Mouse (Mus musculus): ENCODE measurements around the gene Msmo1. TPM values are rescaled to one million over a fixed set of nuclear protein-coding genes. Genes with fewer than 3 reads are reported as not detected.
A peak's percentile ranks its signal among the peaks of the same experiment; 100 is the strongest.

Msmo1 gene
- polyA plus RNA-seq (2014; fragmentation: Nextera tagmentation; extraction: Ambion mirVana), result 180 and 213 TPM in 2 replicates

DNA sequence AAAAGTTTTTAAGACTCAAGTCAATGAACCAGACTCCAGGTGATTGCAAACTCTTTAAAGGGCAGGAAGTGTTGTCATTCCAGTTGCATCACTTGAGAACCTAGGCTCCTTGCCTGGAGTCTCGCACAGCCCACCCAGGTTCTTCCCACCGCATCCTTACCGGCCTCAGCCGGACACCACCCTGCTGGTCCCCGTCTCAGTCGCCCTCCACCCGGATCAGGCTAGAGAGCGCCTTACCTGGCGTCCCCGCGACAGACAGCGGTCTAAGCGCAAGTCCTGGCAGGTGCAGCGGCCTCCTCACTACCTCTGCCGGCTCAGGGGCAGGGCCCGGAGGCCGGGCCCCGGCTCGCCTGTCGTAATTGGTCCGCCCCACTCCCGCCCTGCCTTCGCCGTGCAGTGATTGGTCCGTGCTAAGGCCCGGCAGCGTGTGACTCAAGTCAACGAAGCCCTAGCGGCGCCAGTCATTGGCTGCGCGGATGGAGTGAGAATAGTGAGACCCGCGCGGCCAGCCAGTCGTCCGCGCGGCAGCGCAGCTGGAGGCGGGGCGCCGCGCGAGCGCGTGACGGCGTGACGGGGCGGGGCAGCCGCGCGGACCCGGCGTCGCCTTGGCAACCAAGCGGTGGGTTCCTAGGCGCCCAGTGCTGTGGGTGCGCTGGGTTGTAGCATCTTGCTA is at the start of gene Msmo1:
TSS of gene Msmo1 (minus strand) at position 522 of the 673 bp plus-strand sequence.
- ATAC-seq (ENCODE audit: low FRiP score) (peak; percentile 100), DNase-seq (ENCODE audit: low spot score) (peak; percentile 97)
- Histone ChIP-seq H3K4me1 (replicated peaks; ENCODE audit: control insufficient read depth, insufficient read depth, low read length) (peaks cover 24% of the 10 kb centered on the region), H3K4me3 (replicated peaks; ENCODE audit: low read length) (peak within 1 kb of the TSS; percentile 87), H3K36me3 (replicated peaks; ENCODE audit: control insufficient read depth, insufficient read depth) (peaks cover 23% of the 10 kb centered on the region), H3K9me3 (ENCODE audit: control insufficient read depth, low read length) (no peaks in the 10 kb centered on the region), H3K4me2 (replicated peaks) (peak within 1 kb of the TSS; percentile 65), H3K27ac (peak within 1 kb of the TSS; percentile 93), H3K9ac (peak within 1 kb of the TSS; percentile 80), H3K27me3 (ENCODE audit: control insufficient read depth, insufficient read depth, low read length) (no peaks in the 10 kb centered on the region)
- WGBS, result under 1% methylated on average over 60 of the region's 60 CpGs

DNA sequence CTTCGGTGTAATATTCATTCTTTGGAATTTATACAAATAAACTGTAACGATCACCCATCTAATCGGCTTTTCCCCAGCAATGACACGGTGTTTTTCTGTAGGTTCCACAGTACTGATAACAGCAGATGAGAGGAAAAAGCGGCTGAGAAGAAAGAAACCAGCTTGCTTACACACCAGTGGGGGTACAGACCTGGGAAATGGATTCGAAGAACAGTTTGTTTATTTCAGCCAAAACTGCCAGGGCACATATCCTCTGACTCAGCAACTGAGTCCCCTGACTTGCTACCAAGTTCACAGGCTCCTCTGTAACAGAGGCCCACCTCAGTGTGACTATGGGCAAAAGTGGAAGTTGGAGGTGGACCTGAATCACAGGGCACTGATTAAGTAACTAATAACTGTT is 48.4 kb upstream of the Msmo1 start:
- Histone ChIP-seq H3K27ac (no peak overlapping the region), H3K9ac (no peak overlapping the region), H3K4me2 (replicated peaks) (no peak overlapping the region), H3K4me3 (replicated peaks; ENCODE audit: low read length) (no peak overlapping the region), H3K27me3 (ENCODE audit: control insufficient read depth, insufficient read depth, low read length) (no peaks in the 10 kb centered on the region), H3K4me1 (replicated peaks; ENCODE audit: control insufficient read depth, insufficient read depth, low read length) (no peaks in the 10 kb centered on the region), H3K9me3 (ENCODE audit: control insufficient read depth, low read length) (no peaks in the 10 kb centered on the region), H3K36me3 (replicated peaks; ENCODE audit: control insufficient read depth, insufficient read depth) (no peaks in the 10 kb centered on the region; the same call in 1 of the 2 replicates)
- WGBS, result 79% methylated on average over 6 of the region's 6 CpGs
- ATAC-seq (ENCODE audit: low FRiP score) (no peak), DNase-seq (ENCODE audit: low spot score) (no peak)

DNA sequence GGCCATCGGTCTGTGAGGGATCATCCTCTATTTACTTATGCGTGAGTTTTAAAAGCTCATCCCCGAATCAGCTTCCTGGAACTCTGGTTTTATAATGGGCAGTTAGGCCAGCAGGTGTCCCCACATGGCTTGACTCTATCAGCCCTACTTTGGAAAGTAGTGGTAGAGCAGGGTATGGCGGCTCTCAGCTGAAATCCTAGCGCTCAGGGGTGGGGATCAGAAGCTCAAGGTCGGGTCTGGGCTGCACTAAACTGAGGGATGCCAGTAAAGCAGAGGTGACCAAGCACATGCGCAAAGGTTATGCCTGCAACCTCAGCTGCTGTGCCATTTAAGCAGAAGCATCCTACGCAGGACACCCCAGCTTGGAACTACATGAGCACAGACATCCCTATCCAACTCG is 44.3 kb upstream of the Msmo1 start:
- no peak overlapping the region for H3K4me3 ChIP-seq (replicated peaks; ENCODE audit: low read length)
- 72% methylated on average over 9 of the region's 9 CpGs for WGBS
- H3K4me2 ChIP-seq (replicated peaks), result no peak overlapping the region
- DNase-seq (ENCODE audit: low spot score), result no peak
- H3K27ac ChIP-seq, result no peak overlapping the region
- no peaks in the 10 kb centered on the region for H3K27me3 ChIP-seq (ENCODE audit: control insufficient read depth, insufficient read depth, low read length)
- no peaks in the 10 kb centered on the region; the same call in 1 of the 2 replicates for H3K36me3 ChIP-seq (replicated peaks; ENCODE audit: control insufficient read depth, insufficient read depth)
- no peaks in the 10 kb centered on the region for H3K9me3 ChIP-seq (ENCODE audit: control insufficient read depth, low read length)
- H3K4me1 ChIP-seq (replicated peaks; ENCODE audit: control insufficient read depth, insufficient read depth, low read length), result no peaks in the 10 kb centered on the region
- 0 out of 2 replicates have a peak, but pooled peaks have one; percentile 22 for ATAC-seq (ENCODE audit: low FRiP score)
- H3K9ac ChIP-seq, result no peak overlapping the region

DNA sequence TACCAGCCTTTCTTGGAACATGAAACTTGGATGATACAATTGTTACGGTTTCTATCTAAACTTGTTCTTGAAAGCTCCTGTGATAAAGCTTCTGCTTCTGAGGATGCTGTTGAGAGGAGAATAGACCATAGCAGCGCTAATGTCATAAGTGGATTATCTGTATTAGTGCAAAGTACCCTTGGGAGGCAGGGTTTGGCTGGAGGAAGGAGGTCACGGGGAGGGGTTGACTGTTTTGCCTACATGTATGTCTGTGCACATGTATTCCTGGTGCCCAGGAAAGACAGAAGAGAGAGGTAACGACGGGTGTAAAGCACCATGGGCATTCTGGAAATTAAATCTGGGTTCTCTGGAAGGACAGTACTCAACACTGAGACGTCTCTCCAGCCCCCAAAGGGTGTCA is 40.5 kb upstream of the Msmo1 start:
- Histone ChIP-seq H3K4me3 (replicated peaks; ENCODE audit: low read length) (no peak overlapping the region), H3K36me3 (replicated peaks; ENCODE audit: control insufficient read depth, insufficient read depth) (peaks cover 5% of the 10 kb centered on the region; the same call in 1 of the 2 replicates), H3K9ac (no peak overlapping the region), H3K9me3 (ENCODE audit: control insufficient read depth, low read length) (no peaks in the 10 kb centered on the region), H3K27ac (no peak overlapping the region), H3K27me3 (ENCODE audit: control insufficient read depth, insufficient read depth, low read length) (no peaks in the 10 kb centered on the region), H3K4me1 (replicated peaks; ENCODE audit: control insufficient read depth, insufficient read depth, low read length) (no peaks in the 10 kb centered on the region), H3K4me2 (replicated peaks) (no peak overlapping the region)
- 98% methylated on average over 6 of the region's 6 CpGs for WGBS
- no peak for ATAC-seq (ENCODE audit: low FRiP score)
- no peak for DNase-seq (ENCODE audit: low spot score)

DNA sequence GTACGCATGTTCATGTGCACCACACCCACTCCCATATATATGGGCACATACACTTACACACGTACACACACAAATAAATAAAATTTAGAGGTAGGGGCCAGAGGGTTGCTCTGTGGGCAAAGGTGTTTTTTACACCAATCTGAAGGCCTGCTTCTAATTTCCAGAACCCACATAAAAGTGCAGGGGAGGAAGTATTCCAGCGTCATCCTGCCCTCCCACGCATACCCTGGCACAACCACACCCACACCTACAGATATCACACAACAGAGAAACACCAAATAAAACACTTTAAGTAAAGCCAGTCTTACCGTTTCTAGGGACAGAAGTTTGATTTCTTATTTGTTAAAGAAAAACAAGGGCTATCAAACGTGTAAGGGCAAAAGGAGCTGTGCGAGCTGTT is 37.2 kb upstream of the Msmo1 start:
- Histone ChIP-seq H3K9me3 (ENCODE audit: control insufficient read depth, low read length) (no peaks in the 10 kb centered on the region), H3K9ac (no peak overlapping the region), H3K27ac (no peak overlapping the region), H3K36me3 (replicated peaks; ENCODE audit: control insufficient read depth, insufficient read depth) (0 out of 2 replicates have a peak, but pooled peaks cover 5% of the 10 kb centered on the region), H3K4me1 (replicated peaks; ENCODE audit: control insufficient read depth, insufficient read depth, low read length) (no peaks in the 10 kb centered on the region), H3K4me3 (replicated peaks; ENCODE audit: low read length) (no peak overlapping the region), H3K27me3 (ENCODE audit: control insufficient read depth, insufficient read depth, low read length) (no peaks in the 10 kb centered on the region), H3K4me2 (replicated peaks) (no peak overlapping the region)
- DNase-seq (ENCODE audit: low spot score), result no peak
- no peak for ATAC-seq (ENCODE audit: low FRiP score)
- 95% methylated on average over 7 of the region's 7 CpGs for WGBS

DNA sequence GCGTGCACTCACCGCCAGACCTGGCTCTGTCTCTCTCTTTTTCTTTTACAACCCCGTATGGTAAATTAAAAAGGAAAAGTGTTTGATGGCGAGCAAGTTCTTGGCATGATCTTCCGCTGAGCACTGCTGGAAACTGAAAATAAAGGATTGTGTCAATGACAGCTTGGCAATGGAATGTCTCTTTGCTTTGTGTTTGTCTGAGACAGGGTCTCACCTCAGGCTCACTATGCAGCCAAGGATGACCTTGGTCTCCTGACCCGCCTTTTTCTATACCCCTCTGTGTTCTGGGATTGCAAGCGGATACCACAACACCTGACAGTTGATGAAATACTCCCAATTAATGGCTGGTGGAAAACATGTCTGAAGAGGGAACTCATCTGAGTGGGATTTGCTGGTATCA is 36.0 kb upstream of the Msmo1 start:
- Histone ChIP-seq H3K27ac (no peak overlapping the region), H3K4me1 (replicated peaks; ENCODE audit: control insufficient read depth, insufficient read depth, low read length) (no peaks in the 10 kb centered on the region), H3K36me3 (replicated peaks; ENCODE audit: control insufficient read depth, insufficient read depth) (0 out of 2 replicates have a peak, but pooled peaks cover 5% of the 10 kb centered on the region), H3K9ac (no peak overlapping the region), H3K9me3 (ENCODE audit: control insufficient read depth, low read length) (no peaks in the 10 kb centered on the region), H3K4me3 (replicated peaks; ENCODE audit: low read length) (no peak overlapping the region), H3K4me2 (replicated peaks) (no peak overlapping the region), H3K27me3 (ENCODE audit: control insufficient read depth, insufficient read depth, low read length) (no peaks in the 10 kb centered on the region)
- ATAC-seq (ENCODE audit: low FRiP score) (no peak), DNase-seq (ENCODE audit: low spot score) (no peak)
- 73% methylated on average over 7 of the region's 7 CpGs for WGBS

DNA sequence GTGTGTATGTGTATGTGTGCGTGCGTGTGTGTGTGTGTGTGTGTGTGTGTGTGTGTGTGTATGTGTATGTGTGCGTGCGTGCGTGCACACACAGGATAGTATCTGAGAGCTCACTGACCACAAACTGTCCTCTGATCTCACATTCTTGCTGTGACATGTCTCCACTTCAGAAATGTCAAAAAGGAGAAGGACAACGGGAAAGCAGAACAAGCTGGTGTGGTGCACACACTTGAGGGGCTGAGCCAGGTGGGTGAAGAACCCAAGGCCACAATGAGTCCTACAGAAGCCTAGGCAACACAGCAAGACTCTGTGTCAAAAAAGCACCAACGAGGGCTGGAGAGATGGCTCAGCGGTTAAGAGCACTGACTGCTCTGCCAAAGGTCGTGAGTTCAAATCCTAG is 35.1 kb upstream of the Msmo1 start:
- Histone ChIP-seq H3K27ac (no peak overlapping the region), H3K36me3 (replicated peaks; ENCODE audit: control insufficient read depth, insufficient read depth) (peaks cover 5% of the 10 kb centered on the region; the same call in 1 of the 2 replicates), H3K4me2 (replicated peaks) (no peak overlapping the region), H3K9me3 (ENCODE audit: control insufficient read depth, low read length) (no peaks in the 10 kb centered on the region), H3K4me1 (replicated peaks; ENCODE audit: control insufficient read depth, insufficient read depth, low read length) (no peaks in the 10 kb centered on the region), H3K4me3 (replicated peaks; ENCODE audit: low read length) (no peak overlapping the region), H3K9ac (no peak overlapping the region), H3K27me3 (ENCODE audit: control insufficient read depth, insufficient read depth, low read length) (no peaks in the 10 kb centered on the region)
- DNase-seq (ENCODE audit: low spot score) (no peak), ATAC-seq (ENCODE audit: low FRiP score) (no peak)
- WGBS, result 92% methylated on average over 7 of the region's 9 CpGs

DNA sequence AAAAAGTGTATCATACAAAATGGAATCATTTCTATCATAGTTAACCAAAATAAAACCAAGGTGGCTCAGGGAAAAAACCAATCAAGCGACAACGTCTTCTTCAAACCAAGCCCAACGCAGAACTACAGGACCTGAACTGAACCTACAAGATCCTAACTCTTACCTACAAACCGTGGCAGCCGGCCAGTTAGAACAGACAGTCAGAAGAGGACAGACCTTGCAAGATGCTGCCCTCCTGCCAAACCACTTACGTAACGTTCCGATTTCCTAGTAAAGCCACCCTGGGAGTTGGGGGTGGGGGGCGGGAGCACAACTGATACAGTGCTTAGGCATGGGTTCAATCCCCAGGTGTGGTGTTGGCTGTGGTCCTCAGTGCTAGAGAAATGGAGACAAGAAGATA is 33.5 kb upstream of the Msmo1 start:
- no peaks in the 10 kb centered on the region for H3K27me3 ChIP-seq (ENCODE audit: control insufficient read depth, insufficient read depth, low read length)
- no peaks in the 10 kb centered on the region for H3K9me3 ChIP-seq (ENCODE audit: control insufficient read depth, low read length)
- no peaks in the 10 kb centered on the region for H3K4me1 ChIP-seq (replicated peaks; ENCODE audit: control insufficient read depth, insufficient read depth, low read length)
- 92% methylated on average over 9 of the region's 9 CpGs for WGBS
- H3K36me3 ChIP-seq (replicated peaks; ENCODE audit: control insufficient read depth, insufficient read depth), result peaks cover 5% of the 10 kb centered on the region; the same call in 1 of the 2 replicates
- DNase-seq (ENCODE audit: low spot score) (no peak), ATAC-seq (ENCODE audit: low FRiP score) (no peak)
- no peak overlapping the region for H3K9ac ChIP-seq
- no peak overlapping the region for H3K4me2 ChIP-seq (replicated peaks)
- H3K27ac ChIP-seq, result no peak overlapping the region
- no peak overlapping the region for H3K4me3 ChIP-seq (replicated peaks; ENCODE audit: low read length)

DNA sequence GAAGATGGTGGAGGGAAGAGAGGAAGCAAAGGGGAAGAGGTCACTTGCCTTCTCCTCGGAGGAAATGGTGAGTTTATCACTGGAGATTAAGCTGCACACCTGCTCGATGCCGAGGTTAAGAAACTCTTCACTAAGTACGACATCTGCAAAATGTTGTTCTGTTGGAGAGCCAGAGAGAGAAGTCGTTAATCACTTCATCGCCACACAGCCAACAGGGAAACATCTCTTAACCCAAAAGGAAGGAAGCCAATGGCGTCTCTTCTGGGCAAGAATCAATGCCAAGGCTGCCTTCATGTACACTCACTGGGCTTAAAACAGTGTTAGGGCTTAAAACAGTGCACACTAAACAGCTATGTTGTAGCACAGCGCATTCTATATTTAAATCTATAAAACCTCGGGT is 30.5 kb upstream of the Msmo1 start:
- ATAC-seq (ENCODE audit: low FRiP score), result no peak
- no peak overlapping the region for H3K27ac ChIP-seq
- no peaks in the 10 kb centered on the region for H3K4me1 ChIP-seq (replicated peaks; ENCODE audit: control insufficient read depth, insufficient read depth, low read length)
- no peaks in the 10 kb centered on the region for H3K27me3 ChIP-seq (ENCODE audit: control insufficient read depth, insufficient read depth, low read length)
- peaks cover 6% of the 10 kb centered on the region for H3K36me3 ChIP-seq (replicated peaks; ENCODE audit: control insufficient read depth, insufficient read depth)
- no peak for DNase-seq (ENCODE audit: low spot score)
- H3K9me3 ChIP-seq (ENCODE audit: control insufficient read depth, low read length), result no peaks in the 10 kb centered on the region
- WGBS, result 85% methylated on average over 9 of the region's 9 CpGs
- no peak overlapping the region for H3K4me3 ChIP-seq (replicated peaks; ENCODE audit: low read length)
- H3K9ac ChIP-seq, result no peak overlapping the region
- H3K4me2 ChIP-seq (replicated peaks), result no peak overlapping the region
